Mouse (Mus musculus): Measurements from ENCODE around the gene Gm26602.

Gm26602 gene

GRCm38 (mm10) chr10:79917532-79918100 lies 7.0 kb downstream of the Gm26602 start:
- no peak for DNase-seq (ENCODE audit: low spot score)

GRCm38 (mm10) chr10:79918231-79919078 lies 7.8 kb downstream of the Gm26602 start:
- DNase-seq (ENCODE audit: low spot score) = no peak

- DNase-seq (ENCODE audit: low spot score) = no peak
Measured at GRCm38 (mm10) chr10:79919251-79919849, 8.7 kb downstream of the Gm26602 start.

DNA sequence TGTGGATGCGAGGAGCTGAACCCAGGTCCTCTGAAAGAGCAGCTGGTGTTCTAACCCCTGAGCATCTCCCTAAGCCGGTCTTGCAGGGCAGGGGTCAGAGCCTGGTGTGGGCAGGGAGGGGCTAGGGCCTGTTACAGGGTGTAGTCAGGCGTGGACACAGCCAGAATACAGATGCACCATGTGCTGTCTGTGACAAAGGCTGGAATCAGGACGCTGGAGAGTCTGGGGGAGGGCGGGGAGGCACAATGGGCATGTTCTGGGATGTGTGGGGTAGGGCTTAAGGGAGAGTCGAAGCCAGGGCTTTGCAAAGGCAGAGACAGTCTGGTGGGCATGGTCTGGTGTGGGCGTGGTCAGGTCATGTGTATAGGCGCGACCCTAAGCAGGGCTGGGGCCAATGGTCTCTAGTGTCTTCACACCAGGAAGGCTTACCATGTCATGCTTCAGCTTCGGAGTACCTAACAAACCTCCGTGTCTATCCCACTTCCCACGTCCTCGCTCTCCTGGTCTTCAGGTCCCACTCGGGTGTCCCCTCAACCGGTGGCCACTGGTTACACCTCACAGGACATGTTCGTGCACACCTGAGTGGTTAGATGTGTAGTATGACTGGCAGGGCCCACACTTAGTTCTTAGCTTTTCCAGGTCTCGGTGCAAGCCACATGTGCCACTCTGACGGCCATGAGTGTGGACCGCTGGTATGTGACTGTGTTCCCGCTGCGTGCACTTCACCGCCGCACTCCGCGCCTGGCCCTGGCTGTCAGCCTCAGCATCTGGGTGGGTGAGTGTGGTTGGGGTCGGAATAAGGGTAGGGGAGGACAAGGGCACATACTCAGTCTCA lies 9.6 kb downstream of the Gm26602 start:
- DNase-seq (ENCODE audit: low spot score) = no peak

GRCm38 (mm10) chr10:79920958-79921535 lies 10.4 kb downstream of the Gm26602 start, which contains the start of gene R3hdm4:
Gene R3hdm4 (minus strand): TSS chr10:79921208.
- no peak for DNase-seq (ENCODE audit: low spot score)

DNA sequence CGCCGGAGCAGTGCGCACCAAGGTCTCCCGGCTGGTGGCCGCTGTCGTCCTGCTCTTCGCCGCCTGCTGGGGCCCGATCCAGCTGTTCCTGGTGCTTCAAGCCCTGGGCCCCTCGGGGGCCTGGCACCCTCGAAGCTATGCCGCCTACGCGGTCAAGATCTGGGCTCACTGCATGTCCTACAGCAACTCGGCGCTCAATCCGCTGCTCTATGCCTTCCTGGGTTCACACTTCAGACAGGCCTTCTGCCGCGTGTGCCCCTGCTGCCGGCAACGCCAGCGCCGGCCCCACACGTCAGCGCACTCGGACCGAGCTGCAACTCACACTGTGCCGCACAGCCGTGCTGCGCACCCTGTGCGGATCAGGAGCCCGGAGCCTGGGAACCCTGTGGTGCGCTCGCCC lies 10.9 kb downstream of the Gm26602 start:
- no peak for DNase-seq (ENCODE audit: low spot score)

GRCm38 (mm10) chr10:79924998-79925784 lies 14.5 kb downstream of the Gm26602 start:
- DNase-seq (ENCODE audit: low spot score) = peak; percentile 91

DNA sequence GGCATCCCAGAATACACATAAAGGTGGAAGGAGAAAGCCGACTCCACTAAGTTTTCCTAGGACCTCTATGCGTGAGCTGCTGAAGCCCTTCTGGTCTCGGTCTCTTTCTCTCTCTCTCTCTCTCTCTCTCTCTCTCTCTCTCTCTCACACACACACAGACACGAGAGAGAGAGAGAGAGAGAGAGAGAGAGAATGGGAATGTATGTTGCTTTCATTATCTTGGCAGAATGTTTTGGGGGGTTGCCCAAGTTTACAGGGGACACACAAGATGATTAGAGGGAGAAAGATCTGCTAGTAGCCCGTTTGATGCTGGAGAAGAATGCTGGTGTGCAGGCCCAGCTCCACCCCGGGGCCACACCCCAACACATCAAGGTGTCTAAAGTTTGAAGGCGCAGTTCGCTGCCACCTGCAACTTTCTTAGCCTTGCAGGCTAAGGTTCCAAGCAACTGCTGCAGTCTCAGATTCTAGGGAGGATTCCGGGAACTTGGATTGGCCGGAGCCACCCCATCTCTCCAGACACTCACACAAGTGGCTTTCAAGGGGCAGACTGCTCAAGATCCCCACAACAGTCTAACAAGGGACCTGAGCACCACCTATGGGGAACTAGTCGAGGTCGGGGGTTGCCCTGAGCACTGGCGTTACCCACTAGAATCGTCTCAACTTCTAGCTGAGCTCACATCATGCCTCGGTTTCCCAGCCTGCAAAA lies 15.3 kb downstream of the Gm26602 start:
- DNase-seq (ENCODE audit: low spot score) = no peak

GRCm38 (mm10) chr10:79926491-79927323 lies 16.1 kb downstream of the Gm26602 start, which contains the start of gene Arid3a:
Gene Arid3a (plus strand): TSS chr10:79927043.
- peak; percentile 91 for DNase-seq (ENCODE audit: low spot score)

DNA sequence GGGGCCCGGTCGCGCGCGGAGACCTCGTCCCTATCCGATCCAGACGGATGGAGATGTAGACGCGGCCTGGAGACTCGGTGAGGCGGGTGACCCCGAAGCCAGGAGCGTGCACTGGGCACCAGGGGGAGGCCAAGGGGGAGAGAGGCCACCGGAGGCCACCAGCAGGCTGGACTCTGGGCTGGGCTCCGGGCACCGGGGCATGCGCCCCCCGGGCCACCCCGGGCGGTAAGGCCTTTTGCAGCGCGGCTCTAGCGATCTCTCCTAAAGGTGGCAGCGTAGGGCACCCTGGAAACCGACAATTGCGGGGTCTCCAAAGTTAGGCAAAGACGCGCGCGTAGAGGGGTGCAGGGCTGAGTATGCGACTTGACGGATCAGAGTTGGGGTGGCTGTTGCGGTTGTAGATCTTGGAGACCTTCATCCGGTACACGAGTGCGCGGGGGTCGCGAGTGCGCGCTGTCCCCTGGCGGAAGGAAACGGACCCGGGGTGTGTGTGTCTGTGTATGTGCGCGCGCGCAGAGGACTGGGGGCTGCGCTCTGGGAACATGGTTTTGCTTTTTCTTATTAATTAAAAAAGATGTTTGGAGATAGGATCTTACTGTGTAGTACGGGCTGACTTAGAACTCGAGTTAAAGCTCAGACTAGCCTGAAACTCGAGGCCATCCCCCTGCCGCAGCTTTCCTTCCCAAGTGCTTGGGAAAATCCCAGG lies 16.8 kb downstream of the Gm26602 start:
- DNase-seq (ENCODE audit: low spot score) = peak; percentile 34

DNA sequence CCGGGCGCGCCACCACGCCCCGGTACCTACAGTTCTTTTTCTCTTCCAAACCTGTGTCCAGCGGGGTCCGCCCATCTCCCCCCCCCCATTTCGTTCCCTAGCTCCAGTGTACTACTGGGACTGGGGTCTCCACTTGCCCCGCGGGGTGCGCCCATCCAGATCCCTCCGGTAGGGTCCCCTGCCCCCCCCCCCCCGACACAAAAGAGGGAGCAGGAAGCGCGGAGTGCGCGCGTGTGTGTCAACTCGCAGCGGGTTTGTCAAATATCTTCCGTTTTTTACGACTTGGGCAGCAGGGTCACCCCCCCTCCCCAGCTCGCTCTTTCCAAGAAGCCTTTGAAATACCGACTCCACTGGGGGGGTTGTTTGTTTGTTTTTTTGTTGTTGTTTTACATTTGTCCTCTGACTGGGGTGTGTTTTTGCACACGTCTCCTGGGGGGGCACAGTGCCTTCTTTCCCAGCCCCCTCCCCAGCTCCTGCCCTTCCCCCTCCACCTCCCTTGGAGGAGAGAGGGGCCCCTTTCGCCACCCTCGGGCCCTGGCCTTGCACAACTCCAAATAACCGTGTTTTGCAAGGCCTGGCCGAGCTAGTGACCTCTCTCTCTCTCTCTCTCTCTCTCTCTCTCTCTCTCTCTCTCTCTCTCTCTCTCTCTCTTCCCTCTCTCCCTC lies 17.5 kb downstream of the Gm26602 start:
- peak; percentile 48 for DNase-seq (ENCODE audit: low spot score)

DNA sequence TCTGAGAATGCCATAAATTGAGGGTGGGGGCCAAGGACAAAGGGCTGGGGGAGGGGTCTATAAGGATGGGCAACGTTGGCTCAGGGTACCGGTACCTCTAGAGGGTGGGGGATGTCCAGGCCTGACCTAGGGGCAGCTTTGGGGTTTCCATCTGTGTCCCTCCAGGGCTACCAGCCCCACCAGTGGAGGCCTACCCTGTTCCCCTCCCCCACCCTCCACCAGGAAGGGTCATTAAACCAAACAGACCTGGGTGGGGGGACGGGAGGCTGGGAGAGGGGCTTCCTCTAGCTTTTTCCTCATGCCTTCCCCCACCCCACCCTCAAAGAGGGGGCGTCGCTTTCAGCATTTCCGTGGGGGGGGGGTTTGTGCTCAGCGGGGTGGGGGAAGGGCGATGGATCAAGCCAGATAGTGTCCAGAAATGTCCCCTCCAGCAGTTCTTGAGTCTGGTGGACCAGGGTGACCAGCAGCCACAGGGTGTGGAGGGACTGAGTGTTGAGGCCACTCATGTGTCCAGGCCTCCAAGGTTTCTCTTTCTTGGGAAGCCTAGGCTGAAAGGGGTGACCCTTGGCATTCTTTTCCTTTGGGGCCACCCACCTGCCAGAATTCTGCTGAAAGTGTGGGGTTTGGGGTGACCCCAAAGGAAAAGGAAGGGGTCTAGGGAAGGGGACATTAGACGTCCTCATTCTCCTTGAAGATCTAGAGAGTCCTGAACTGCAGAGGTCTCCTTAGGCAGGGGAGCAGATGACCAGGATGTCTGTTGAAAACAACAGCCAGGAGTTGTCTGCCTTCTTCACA lies 18.4 kb downstream of the Gm26602 start:
- DNase-seq (ENCODE audit: low spot score) = no peak

DNA sequence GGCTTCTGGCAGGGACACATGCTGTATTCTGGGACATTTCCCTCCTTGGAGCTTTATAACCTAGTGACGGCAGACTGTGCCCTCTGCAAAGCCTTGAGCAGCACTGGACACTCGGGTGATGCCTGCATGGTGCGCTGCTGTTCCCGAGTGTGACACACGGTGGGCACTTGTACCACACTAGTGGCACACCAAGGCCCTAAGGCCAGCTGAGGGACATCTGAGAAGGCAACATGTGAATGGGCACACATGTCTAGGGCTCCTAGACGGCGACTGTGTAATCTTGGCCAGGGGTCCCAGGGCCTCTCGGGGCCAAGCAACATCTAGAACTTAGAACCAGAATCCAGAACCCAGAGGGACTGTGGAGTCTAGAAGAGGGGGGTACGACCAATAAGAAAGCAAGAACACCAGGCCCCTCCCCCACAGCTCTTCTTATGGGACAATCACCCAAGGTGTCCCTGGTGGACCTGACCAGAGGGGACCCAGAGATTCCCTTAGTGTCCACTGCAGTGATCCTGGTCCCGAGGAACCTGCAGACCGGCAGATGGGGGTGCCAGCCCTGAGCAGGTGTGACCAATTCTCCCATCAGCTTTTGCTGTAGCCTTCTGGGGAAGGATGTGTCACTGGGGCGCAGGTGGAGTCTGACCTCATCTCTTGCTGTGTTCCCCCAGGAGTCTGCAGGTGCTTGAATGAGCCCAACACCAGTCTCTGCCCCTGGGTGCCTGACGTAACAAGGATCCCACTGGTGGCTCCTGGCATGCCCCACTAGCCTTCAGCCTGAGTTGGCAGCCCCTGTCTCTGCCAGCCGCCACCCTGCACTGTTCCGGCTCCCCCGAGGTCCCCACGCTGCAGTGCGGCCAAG lies 19.5 kb downstream of the Gm26602 start:
- no peak for DNase-seq (ENCODE audit: low spot score)

- DNase-seq (ENCODE audit: low spot score) = no peak
Measured at GRCm38 (mm10) chr10:79930826-79931186, 20.1 kb downstream of the Gm26602 start.

DNA sequence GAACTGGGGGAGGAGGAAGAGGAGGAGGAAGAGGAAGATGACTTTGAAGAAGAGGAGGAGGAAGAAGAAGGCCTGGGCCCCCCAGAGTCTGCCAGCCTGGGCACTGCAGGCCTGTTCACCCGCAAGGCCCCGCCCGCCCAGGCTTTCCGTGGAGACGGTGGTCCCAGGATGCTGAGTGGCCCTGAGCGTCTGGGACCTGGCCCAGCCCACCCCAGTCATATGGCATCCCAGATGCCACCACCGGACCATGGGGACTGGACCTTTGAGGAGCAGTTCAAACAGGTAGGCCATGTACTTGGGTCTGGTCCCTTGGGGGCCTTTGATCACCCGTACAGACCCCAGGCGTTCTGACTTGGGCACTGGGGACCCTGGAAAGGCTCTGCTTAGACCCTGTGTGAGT lies 21.1 kb downstream of the Gm26602 start:
- DNase-seq (ENCODE audit: low spot score) = no peak

DNA sequence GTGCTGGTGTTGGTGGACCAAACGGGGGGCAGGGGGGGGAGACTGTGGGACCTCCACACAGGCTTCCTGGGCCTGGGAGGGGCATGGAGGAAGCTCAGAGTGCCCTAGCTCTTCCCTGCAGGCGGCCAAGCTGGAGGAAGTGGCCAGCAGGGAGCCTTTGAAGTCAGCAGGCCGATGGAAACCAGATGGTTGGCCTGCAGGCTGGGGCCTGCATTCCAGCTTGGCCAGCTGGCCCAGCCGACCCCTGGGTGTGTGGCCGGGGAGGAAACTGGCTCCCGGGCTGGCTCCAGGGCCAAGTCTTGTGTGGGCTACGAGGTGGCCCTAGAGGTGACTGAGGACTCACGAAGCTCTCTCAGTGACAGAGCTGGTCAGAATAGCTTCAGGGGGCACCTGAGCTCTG lies 22.1 kb downstream of the Gm26602 start:
- DNase-seq (ENCODE audit: low spot score) = peak; percentile 72
